Mouse (Mus musculus) liver, adult 2 months (tissue): ENCODE data around the gene Slc32a1. TPM values are rescaled to one million over a fixed set of nuclear protein-coding genes. Genes with fewer than 3 reads are reported as not detected.

Experiments
- DNase-seq: peaks from one replicate; pipeline ENCODE4 v3.0.0-alpha.2; 2011; ENCODE audit warnings: low read depth, low spot score; ENCODE audit errors: extremely low read depth
- H3K27ac ChIP-seq: fragments of 200-500 bp; replicated peaks from 2 replicates; pipeline ENCODE4 v1.5.1; 2012; ENCODE audit warnings: low read depth, mild to moderate bottlenecking, control low read depth, inconsistent platforms, low read length; ENCODE audit not compliant: insufficient read depth
- H3K27me3 ChIP-seq: fragments of 200-500 bp; 2 replicates; pipeline ENCODE4 v1.6.1; 2012; ENCODE audit warnings: mild to moderate bottlenecking, moderate library complexity, low read length, inconsistent platforms; ENCODE audit not compliant: control insufficient read depth, insufficient read depth
- H3K36me3 ChIP-seq: fragments of 200-500 bp; 2 replicates; pipeline ENCODE4 v1.6.1; 2012; ENCODE audit warnings: low read length, inconsistent platforms; ENCODE audit not compliant: control insufficient read depth, insufficient read depth
- H3K4me1 ChIP-seq: fragments of 200-500 bp; 2 replicates; pipeline ENCODE4 v1.6.1; 2011; ENCODE audit warnings: low read length; ENCODE audit not compliant: control insufficient read depth, insufficient read depth
- H3K4me3 ChIP-seq: fragments of 200-500 bp; 2 replicates; pipeline ENCODE4 v1.5.1; 2011; ENCODE audit warnings: low read depth, mild to moderate bottlenecking, control low read depth, low read length, moderate library complexity; ENCODE audit not compliant: insufficient read depth
- H3K79me2 ChIP-seq: fragments of 200-500 bp; 2 replicates; pipeline ENCODE4 v1.6.1; 2012; ENCODE audit warnings: inconsistent platforms, mild to moderate bottlenecking, low read length, moderate library complexity; ENCODE audit not compliant: control insufficient read depth, insufficient read depth
- H3K9ac ChIP-seq: fragments of 200-500 bp; 2 replicates; pipeline ENCODE4 v1.6.1; 2012; ENCODE audit warnings: low read depth, mild to moderate bottlenecking, control low read depth, inconsistent platforms, low read length
- CTCF ChIP-seq: fragments of 200-500 bp; IDR thresholded peaks from 2 replicates; pipeline ENCODE4 v1.5.1; 2011; ENCODE audit warnings: low read depth, low read length, control low read depth
- POLR2A ChIP-seq: fragments of 200-500 bp; IDR thresholded peaks from 2 replicates; pipeline ENCODE4 v1.6.1; 2011; ENCODE audit warnings: low read length, control low read depth; ENCODE audit not compliant: insufficient read depth; ENCODE audit errors: extremely low read depth
- WGBS: fragments of 180-500 bp; shearing (Covaris S2); methylation state at CpG from one replicate; pipeline ENCODE4 v1.1.7; 2018; 5-methylcytosine and 5-hydroxymethylcytosine counted together
- polyA plus RNA-seq: library from polyadenylated mRNA; depleted of rRNA; stranded (reverse); fragments of >200 nt; gene quantifications from 2 replicates; pipeline ENCODE4 v1.2.3, GENCODE M21; 2012; rRNA removed
- total RNA-seq: library from RNA; depleted of rRNA; stranded (reverse); fragments of >200 nt; gene quantifications from 2 replicates; pipeline ENCODE4 v1.2.3, GENCODE M21; 2014; rRNA removed

The Slc32a1 gene
- total RNA-seq, result not detected in 2 replicates
- polyA plus RNA-seq, result not detected in 2 replicates

- H3K4me1 ChIP-seq, result no peaks in the 10 kb centered on the region
- peaks cover 31% of the 10 kb centered on the region for H3K27me3 ChIP-seq
- H3K9ac ChIP-seq, result no peak within 1 kb of the TSS
- H3K79me2 ChIP-seq, result no peaks in the 10 kb centered on the region
- TF ChIP-seq CTCF (no peak), POLR2A (no peak)
- DNase-seq, result no peak
- WGBS, result 2% methylated on average over 73 of the region's 77 CpGs
- H3K4me3 ChIP-seq, result no peak within 1 kb of the TSS
- no peaks in the 10 kb centered on the region for H3K36me3 ChIP-seq
- no peak within 1 kb of the TSS for H3K27ac ChIP-seq
Measured at GRCm38 (mm10) chr2:158610488-158611325, at the start of gene Slc32a1. TSS of gene Slc32a1 (plus strand) at chr2:158610767.

GRCm38 (mm10) chr2:158560801-158561200 is 49.8 kb upstream of the Slc32a1 start:
- no peak for TF ChIP-seq POLR2A
- no peak for TF ChIP-seq CTCF
- Histone ChIP-seq H3K79me2 (no peaks in the 10 kb centered on the region), H3K9ac (no peak overlapping the region), H3K27me3 (0 out of 2 replicates have a peak, but pooled peaks cover under 1% of the 10 kb centered on the region), H3K36me3 (no peaks in the 10 kb centered on the region), H3K27ac (no peak overlapping the region), H3K4me1 (no peaks in the 10 kb centered on the region), H3K4me3 (no peak overlapping the region)
- WGBS, result 23% methylated on average over 9 of the region's 9 CpGs
- no peak for DNase-seq

- Histone ChIP-seq H3K4me1 (no peaks in the 10 kb centered on the region), H3K36me3 (no peaks in the 10 kb centered on the region), H3K9ac (no peak overlapping the region), H3K79me2 (no peaks in the 10 kb centered on the region), H3K27ac (no peak overlapping the region), H3K4me3 (no peak overlapping the region), H3K27me3 (no peaks in the 10 kb centered on the region)
- WGBS, result 39% methylated on average over 3 of the region's 3 CpGs
- no peak for TF ChIP-seq POLR2A
- no peak for TF ChIP-seq CTCF
- no peak for DNase-seq
Measured at GRCm38 (mm10) chr2:158561371-158562144, 49.0 kb upstream of the Slc32a1 start.

- Histone ChIP-seq H3K27me3 (no peaks in the 10 kb centered on the region; the same call in 1 of the 2 replicates), H3K4me1 (no peaks in the 10 kb centered on the region), H3K9ac (no peak overlapping the region), H3K27ac (no peak overlapping the region), H3K4me3 (no peak overlapping the region), H3K36me3 (no peaks in the 10 kb centered on the region), H3K79me2 (no peaks in the 10 kb centered on the region)
- 31% methylated on average over 13 of the region's 13 CpGs for WGBS
- peak; percentile 12 for DNase-seq
- no peak for TF ChIP-seq POLR2A
- no peak for TF ChIP-seq CTCF
Measured at GRCm38 (mm10) chr2:158570421-158571081, 40.0 kb upstream of the Slc32a1 start.

GRCm38 (mm10) chr2:158579979-158580378 is 30.6 kb upstream of the Slc32a1 start:
- H3K27me3 ChIP-seq, result no peaks in the 10 kb centered on the region
- no peak for DNase-seq
- no peak overlapping the region for H3K4me3 ChIP-seq
- H3K9ac ChIP-seq, result no peak overlapping the region
- H3K36me3 ChIP-seq, result no peaks in the 10 kb centered on the region
- H3K27ac ChIP-seq, result no peak overlapping the region
- 71% methylated on average over 4 of the region's 4 CpGs for WGBS
- no peak for TF ChIP-seq POLR2A
- no peak for TF ChIP-seq CTCF
- no peaks in the 10 kb centered on the region for H3K4me1 ChIP-seq
- no peaks in the 10 kb centered on the region for H3K79me2 ChIP-seq
